Mouse (Mus musculus) liver, embryonic 16.5 days (tissue): ENCODE data around the gene Rgs10. TPM values are rescaled to one million over a fixed set of nuclear protein-coding genes. Genes with fewer than 3 reads are reported as not detected.
A peak's percentile ranks its signal among the peaks of the same experiment; 100 is the strongest.

Experiments
- ATAC-seq: fragments of 200-750 bp; cut with Nextera tagmentation; 2 replicates; pipeline ENCODE4 v1.8.0; 2017; ENCODE audit warnings: low read depth, mild to moderate bottlenecking, moderate number of reproducible peaks, moderate library complexity
- H3K27ac ChIP-seq: fragments of 300-500 bp; sonication (generic); 2 replicates; pipeline ENCODE4 v1.5.1; 2014; ENCODE audit warnings: mild to moderate bottlenecking, low read length
- H3K27me3 ChIP-seq: fragments of 300-500 bp; sonication (generic); 2 replicates; pipeline ENCODE4 v1.6.1; 2014; ENCODE audit warnings: low read depth, low read length, mixed read lengths; ENCODE audit not compliant: control insufficient read depth, insufficient read depth
- H3K36me3 ChIP-seq: fragments of 300-500 bp; sonication (generic); 2 replicates; pipeline ENCODE4 v1.6.1; 2014; ENCODE audit warnings: mild to moderate bottlenecking; ENCODE audit not compliant: control insufficient read depth, insufficient read depth
- H3K4me1 ChIP-seq: fragments of 300-500 bp; sonication (generic); 2 replicates; pipeline ENCODE4 v1.6.1; 2014; ENCODE audit warnings: low read depth, low read length, mixed read lengths; ENCODE audit not compliant: control insufficient read depth
- H3K4me2 ChIP-seq: fragments of 300-500 bp; sonication (generic); 2 replicates; pipeline ENCODE4 v1.6.1; 2014; ENCODE audit warnings: low read depth, low read length, mixed read lengths
- H3K4me3 ChIP-seq: fragments of 300-500 bp; sonication (generic); 2 replicates; pipeline ENCODE4 v1.5.1; 2014; ENCODE audit warnings: low read depth, mild to moderate bottlenecking, low read length
- H3K9ac ChIP-seq: fragments of 300-500 bp; sonication (generic); 2 replicates; pipeline ENCODE4 v1.6.1; 2014; ENCODE audit warnings: low read depth, low read length
- H3K9me3 ChIP-seq: fragments of 300-500 bp; sonication (generic); replicated peaks from 2 replicates; pipeline ENCODE4 v1.6.1; 2016; ENCODE audit warnings: low read length; ENCODE audit not compliant: control insufficient read depth
- WGBS: fragments of 180-500 bp; shearing (Covaris S2); extraction: QIAGEN DNeasy Blood & Tissue Kit; methylation state at CpG from one replicate; pipeline ENCODE4 v1.1.7; 2014; ENCODE audit not compliant: insufficient replicate concordance; 5-methylcytosine and 5-hydroxymethylcytosine counted together
- polyA plus RNA-seq: library from polyadenylated mRNA; unstranded; fragments of >200 nt; fragmentation: Nextera tagmentation; extraction: Ambion mirVana; gene quantifications from 2 replicates; pipeline ENCODE4 v1.2.1, GENCODE M21; 2015

Gene Rgs10
- polyA plus RNA-seq, 1 experiment from 2014 or later = 27.6 TPM

GRCm38 (mm10) chr7:128416664-128417063 lies 1.9 kb downstream of the Rgs10 start:
- H3K9me3 ChIP-seq = no peaks in the 10 kb centered on the region
- H3K27me3 ChIP-seq = peaks cover 44% of the 10 kb centered on the region
- ATAC-seq = no peak
- H3K4me1 ChIP-seq = peaks cover 62% of the 10 kb centered on the region
- no peaks in the 10 kb centered on the region for H3K36me3 ChIP-seq
- H3K4me2 ChIP-seq = peak overlapping the region; percentile 100
- WGBS = 58% methylated on average over 6 of the region's 6 CpGs
- H3K9ac ChIP-seq = peak overlapping the region; percentile 78; the same call in 1 of the 2 replicates
- no peak overlapping the region for H3K27ac ChIP-seq
- H3K4me3 ChIP-seq = peak overlapping the region; percentile 88

GRCm38 (mm10) chr7:128414433-128414832 lies 4.1 kb downstream of the Rgs10 start:
- Histone ChIP-seq H3K36me3 (no peaks in the 10 kb centered on the region), H3K27ac (peak overlapping the region; percentile 76), H3K27me3 (peaks cover 28% of the 10 kb centered on the region), H3K4me3 (peak overlapping the region; percentile 23; the same call in 1 of the 2 replicates), H3K9ac (peak overlapping the region; percentile 44), H3K9me3 (no peaks in the 10 kb centered on the region), H3K4me2 (peak overlapping the region; percentile 48), H3K4me1 (peaks cover 62% of the 10 kb centered on the region)
- 8% methylated on average over 8 of the region's 8 CpGs for WGBS
- peak; percentile 73 for ATAC-seq

GRCm38 (mm10) chr7:128412071-128412833 lies 6.3 kb downstream of the Rgs10 start:
- H3K9ac ChIP-seq = no peak overlapping the region
- no peak overlapping the region for H3K4me3 ChIP-seq
- WGBS = 41% methylated on average over 10 of the region's 10 CpGs
- H3K27ac ChIP-seq = no peak overlapping the region
- no peaks in the 10 kb centered on the region for H3K9me3 ChIP-seq
- no peak for ATAC-seq
- peaks cover 12% of the 10 kb centered on the region for H3K27me3 ChIP-seq
- H3K4me2 ChIP-seq = no peak overlapping the region
- H3K4me1 ChIP-seq = peaks cover 50% of the 10 kb centered on the region
- no peaks in the 10 kb centered on the region; the same call in 1 of the 2 replicates for H3K36me3 ChIP-seq

- H3K9me3 ChIP-seq = no peaks in the 10 kb centered on the region
- H3K27ac ChIP-seq = no peak overlapping the region
These were observed 7.7 kb downstream of the Rgs10 start for GRCm38 (mm10) chr7:128410708-128411413.

GRCm38 (mm10) chr7:128408265-128408664 lies 10.3 kb downstream of the Rgs10 start:
- no peak for ATAC-seq
- Histone ChIP-seq H3K4me1 (peaks cover 17% of the 10 kb centered on the region), H3K9ac (no peak overlapping the region), H3K36me3 (no peaks in the 10 kb centered on the region; the same call in 1 of the 2 replicates), H3K4me2 (no peak overlapping the region), H3K9me3 (no peaks in the 10 kb centered on the region), H3K27ac (no peak overlapping the region), H3K27me3 (no peaks in the 10 kb centered on the region), H3K4me3 (no peak overlapping the region)
- 88% methylated on average over 5 of the region's 5 CpGs for WGBS

More at GRCm38 (mm10) chr7:128410708-128411413, 7.7 kb downstream of the Rgs10 start:
- 67% methylated on average over 11 of the region's 11 CpGs for WGBS
- H3K9ac ChIP-seq = no peak overlapping the region
- H3K4me1 ChIP-seq = peaks cover 36% of the 10 kb centered on the region
- peaks cover 4% of the 10 kb centered on the region; the same call in 1 of the 2 replicates for H3K27me3 ChIP-seq
- no peak overlapping the region for H3K4me3 ChIP-seq
- no peak overlapping the region for H3K4me2 ChIP-seq
- ATAC-seq = no peak
- no peaks in the 10 kb centered on the region; the same call in 1 of the 2 replicates for H3K36me3 ChIP-seq

GRCm38 (mm10) chr7:128403988-128404387 lies 14.6 kb downstream of the Rgs10 start:
- 55% methylated on average over 6 of the region's 6 CpGs for WGBS
- no peak overlapping the region for H3K4me2 ChIP-seq
- peak overlapping the region; percentile 16; the same call in 1 of the 2 replicates for H3K27ac ChIP-seq
- no peak overlapping the region for H3K4me3 ChIP-seq
- H3K36me3 ChIP-seq = peaks cover 8% of the 10 kb centered on the region; the same call in 1 of the 2 replicates
- H3K4me1 ChIP-seq = peaks cover 18% of the 10 kb centered on the region
- no peak for ATAC-seq
- no peaks in the 10 kb centered on the region for H3K9me3 ChIP-seq
- no peak overlapping the region for H3K9ac ChIP-seq
- H3K27me3 ChIP-seq = no peaks in the 10 kb centered on the region

- Histone ChIP-seq H3K4me2 (no peak overlapping the region), H3K27me3 (no peaks in the 10 kb centered on the region), H3K9ac (no peak overlapping the region), H3K36me3 (peaks cover 8% of the 10 kb centered on the region; the same call in 1 of the 2 replicates), H3K9me3 (no peaks in the 10 kb centered on the region), H3K4me3 (no peak overlapping the region), H3K4me1 (peaks cover 22% of the 10 kb centered on the region), H3K27ac (peak overlapping the region; percentile 16; the same call in 1 of the 2 replicates)
- WGBS = 68% methylated on average over 6 of the region's 6 CpGs
- ATAC-seq = no peak
These were observed 15.0 kb downstream of the Rgs10 start for GRCm38 (mm10) chr7:128403586-128403985.

- 34% methylated on average over 10 of the region's 10 CpGs for WGBS
- peak; percentile 36; the same call in 1 of the 2 replicates for ATAC-seq
- no peak overlapping the region for H3K9ac ChIP-seq
These were observed 15.4 kb downstream of the Rgs10 start for GRCm38 (mm10) chr7:128403128-128403527.

More at GRCm38 (mm10) chr7:128403128-128403527, 15.4 kb downstream of the Rgs10 start:
- Histone ChIP-seq H3K9me3 (no peaks in the 10 kb centered on the region), H3K27ac (no peak overlapping the region), H3K27me3 (no peaks in the 10 kb centered on the region), H3K4me3 (no peak overlapping the region), H3K4me2 (no peak overlapping the region), H3K4me1 (peaks cover 27% of the 10 kb centered on the region), H3K36me3 (peaks cover 8% of the 10 kb centered on the region; the same call in 1 of the 2 replicates)
